Mouse (Mus musculus): ENCODE measurements around the gene Chd2.
"Not testable (repeated sequence)": the region's sequence is repeated elsewhere in the genome, so short reads cannot be mapped to it uniquely, and the experiment has no call there.

Gene Chd2

GRCm38 (mm10) chr7:73539116-73539682 lies 2.4 kb downstream of the Chd2 start:
- no peak for DNase-seq

DNA sequence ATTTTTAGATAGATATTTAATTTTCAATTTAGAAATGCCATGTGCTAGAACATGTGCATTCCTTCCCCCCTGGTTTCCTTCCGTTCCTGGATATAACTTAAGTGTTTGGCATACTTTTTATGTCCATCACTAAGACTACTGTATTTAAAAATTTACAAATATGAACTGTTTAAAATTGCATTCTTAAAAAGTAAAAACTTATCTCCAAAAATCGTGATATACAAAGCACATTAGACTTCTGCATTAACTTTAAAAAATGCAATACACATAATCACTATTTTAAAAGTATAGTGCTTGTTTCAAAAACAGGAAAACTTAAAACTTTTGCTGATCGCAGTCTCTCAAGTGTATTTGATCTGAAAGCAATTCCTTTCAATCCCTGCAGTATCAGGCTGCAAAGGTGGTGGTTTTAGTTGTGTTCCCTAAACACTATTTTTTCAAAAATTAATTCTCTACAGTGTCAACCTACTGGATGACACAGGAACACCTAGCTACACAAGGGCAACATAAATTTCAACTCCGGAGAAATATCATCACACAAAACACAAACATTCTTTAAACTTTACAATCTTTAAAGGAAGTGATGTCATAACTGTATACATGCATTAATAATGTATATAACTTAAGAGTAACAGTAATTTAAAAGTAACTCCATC lies 3.1 kb downstream of the Chd2 start:
- DNase-seq, result no peak

- peak; percentile 100 for DNase-seq
These were observed 3.8 kb downstream of the Chd2 start for GRCm38 (mm10) chr7:73537634-73538423.

- DNase-seq, result no peak
These were observed 4.4 kb downstream of the Chd2 start for GRCm38 (mm10) chr7:73537228-73537627.

GRCm38 (mm10) chr7:73536579-73536978 lies 5.1 kb downstream of the Chd2 start:
- no peak for DNase-seq

- DNase-seq, result no peak
These were observed 5.8 kb downstream of the Chd2 start for GRCm38 (mm10) chr7:73535861-73536200.

DNA sequence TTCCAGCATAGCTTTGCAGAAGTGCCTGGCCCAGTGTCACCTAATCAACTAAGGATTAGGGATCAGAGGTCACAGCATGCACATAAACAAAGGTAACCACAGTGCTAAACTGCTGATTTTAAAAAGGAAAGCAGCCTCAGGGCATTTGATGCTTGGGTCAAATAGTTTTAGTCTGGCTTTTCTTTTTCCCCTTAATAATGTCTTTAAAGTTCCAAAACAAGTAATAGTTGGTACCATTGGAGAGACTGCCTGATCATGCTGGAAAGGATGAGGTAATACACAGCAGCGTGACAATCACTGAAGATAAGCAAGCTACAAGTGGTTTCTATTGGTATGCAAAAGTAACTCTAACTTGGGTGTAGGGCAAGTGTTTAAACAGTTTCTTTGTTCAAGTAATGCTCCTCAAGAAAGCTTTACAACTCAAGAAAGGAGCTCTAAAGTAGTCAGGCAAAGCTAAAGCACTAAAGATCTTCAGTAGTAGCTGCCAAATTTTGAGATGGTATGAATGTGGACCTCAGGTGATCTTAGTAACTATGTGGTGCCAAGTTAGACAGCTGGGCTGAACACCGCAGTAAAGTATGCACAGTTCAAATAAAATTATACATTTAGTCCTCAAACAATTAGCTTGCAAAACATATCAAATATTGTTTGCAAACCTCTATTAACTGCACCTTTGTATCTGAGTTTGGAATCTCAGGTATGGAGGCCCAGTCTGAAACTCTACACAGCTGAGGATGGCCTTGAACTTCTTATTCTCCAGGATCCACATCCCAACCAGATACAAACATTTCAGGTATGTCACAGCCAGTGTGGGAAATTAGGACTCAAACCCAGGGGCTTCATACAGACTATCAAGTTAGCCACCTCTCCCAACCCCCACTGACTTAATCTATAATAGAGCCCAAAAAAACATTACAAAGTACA lies 6.4 kb downstream of the Chd2 start:
- no peak for DNase-seq

DNA sequence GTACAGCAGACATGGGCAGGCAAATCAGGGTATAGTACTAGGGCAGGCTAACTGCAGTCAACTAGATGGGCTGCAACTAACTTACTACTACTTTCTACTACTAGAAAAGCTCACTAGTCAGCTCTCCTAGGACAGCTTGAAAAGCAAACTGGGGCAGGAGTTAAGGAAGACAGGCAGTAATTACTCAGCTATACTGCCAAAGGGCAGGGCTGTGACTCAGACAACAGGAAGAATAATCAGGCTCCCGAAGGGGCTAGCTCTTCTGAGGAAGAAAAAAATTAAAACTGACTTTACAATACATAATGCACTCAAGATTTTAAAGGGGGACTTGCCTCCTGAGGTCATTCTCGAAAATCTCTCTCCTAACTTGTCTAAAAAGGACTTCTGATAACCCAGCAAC lies 8.2 kb downstream of the Chd2 start:
- DNase-seq, result no peak

- DNase-seq, result no peak
These were observed 8.7 kb downstream of the Chd2 start for GRCm38 (mm10) chr7:73532916-73533315.

- DNase-seq, result no peak
These were observed 9.5 kb downstream of the Chd2 start for GRCm38 (mm10) chr7:73532139-73532538.

GRCm38 (mm10) chr7:73531506-73532093 lies 10.0 kb downstream of the Chd2 start:
- no peak for DNase-seq

GRCm38 (mm10) chr7:73530846-73531245 lies 10.8 kb downstream of the Chd2 start:
- no peak for DNase-seq

GRCm38 (mm10) chr7:73530164-73530563 lies 11.5 kb downstream of the Chd2 start:
- no peak for DNase-seq

- DNase-seq, result no peak
These were observed 12.4 kb downstream of the Chd2 start for GRCm38 (mm10) chr7:73529261-73529660.

DNA sequence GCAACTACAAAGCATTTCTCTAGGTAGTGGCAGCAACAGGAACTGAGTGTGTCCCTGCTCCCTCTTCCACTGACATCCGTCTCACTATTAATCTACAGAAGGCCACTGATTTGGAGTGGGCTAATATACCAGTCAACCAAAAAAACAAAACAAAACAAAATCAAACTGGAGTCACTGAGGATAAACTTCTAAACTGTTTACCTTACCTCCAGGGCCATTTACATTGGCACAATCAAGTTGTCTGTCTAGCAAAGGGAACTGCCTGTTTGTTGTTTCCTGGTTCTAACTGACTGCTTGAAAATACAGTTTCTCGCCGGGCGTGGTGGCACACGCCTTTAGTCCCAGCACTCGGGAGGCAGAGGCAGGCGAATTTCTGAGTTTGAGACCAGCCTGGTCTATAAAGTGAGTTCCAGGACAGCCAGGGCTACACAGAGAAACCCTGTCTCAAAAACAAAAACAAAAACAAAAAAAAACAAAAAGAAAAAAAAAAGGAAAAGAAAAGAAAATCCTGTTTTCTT lies 13.2 kb downstream of the Chd2 start:
- DNase-seq, result not testable (repeated sequence)

- DNase-seq, result no peak
These were observed 14.4 kb downstream of the Chd2 start for GRCm38 (mm10) chr7:73527225-73527624.

DNA sequence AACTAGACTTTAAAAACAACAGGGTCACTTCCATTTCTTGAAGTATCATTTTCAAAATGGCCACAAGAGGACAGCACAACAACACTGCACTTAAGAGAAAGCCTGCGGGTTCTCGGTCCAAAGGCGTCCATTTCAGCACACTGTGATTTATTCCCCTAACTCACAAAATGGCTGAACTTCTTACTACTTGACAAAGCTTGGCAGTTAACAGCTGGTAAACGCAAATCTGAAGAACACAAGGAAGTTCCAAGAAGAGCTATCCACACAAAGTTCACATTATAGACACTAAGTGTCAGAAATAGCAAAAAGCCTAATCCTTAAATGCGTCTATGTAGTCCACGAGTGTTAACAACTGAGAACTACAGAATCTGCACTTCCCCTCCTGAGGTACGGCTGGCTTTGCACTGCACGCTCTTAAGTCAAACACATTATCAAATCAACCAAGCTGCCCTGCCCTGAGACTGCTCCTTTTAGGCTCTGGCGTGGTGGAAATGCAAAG lies 17.1 kb downstream of the Chd2 start:
- DNase-seq, result peak; percentile 42

DNA sequence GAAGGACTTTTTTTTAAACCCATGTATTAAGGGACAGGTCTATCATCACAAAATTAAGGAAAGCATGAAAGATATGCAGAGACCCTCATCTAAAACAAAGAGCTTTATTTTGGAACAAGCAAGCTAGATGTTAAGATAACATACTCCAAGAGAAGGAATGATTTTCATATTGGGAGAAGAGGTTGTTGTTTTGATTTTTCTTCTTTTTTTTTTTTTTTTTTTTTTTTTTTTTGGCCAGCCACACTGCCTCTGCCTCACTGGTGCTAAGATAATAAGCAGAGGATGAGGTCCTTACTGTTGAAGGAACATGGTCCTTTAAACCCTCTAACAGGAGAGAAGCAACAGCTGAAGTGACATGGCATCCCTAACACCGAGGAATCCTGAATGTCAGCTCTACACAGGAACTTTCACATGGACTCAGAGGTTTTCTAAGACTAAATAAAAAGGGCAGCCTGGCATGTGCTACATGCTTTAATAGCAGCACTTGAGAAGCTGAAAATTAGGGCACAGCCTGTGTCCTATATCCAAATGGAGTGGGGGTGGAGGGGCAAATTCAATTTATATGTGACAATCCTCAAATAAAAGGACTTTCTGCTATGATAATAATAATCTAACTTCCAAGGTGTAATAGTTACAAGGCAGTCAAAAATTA lies 17.9 kb downstream of the Chd2 start:
- no peak for DNase-seq

DNA sequence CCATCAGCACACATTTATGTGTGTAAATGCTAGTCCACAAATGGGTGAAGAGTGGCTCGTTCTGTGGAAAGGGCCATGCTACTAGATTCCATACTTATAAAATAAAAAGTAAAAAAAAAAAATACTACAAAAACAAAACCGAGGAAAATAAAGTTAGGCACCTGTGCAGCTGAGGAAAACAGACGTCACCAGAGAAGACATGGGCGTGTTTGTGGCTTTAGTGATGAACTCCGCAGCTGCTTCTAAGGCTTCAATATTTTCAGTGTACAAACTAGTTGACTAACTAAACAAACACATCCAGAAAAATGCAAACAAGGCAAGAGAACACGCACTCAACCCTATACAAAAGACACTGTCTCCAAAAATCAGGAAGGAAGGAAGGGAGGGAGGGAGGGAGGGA lies 18.4 kb downstream of the Chd2 start:
- no peak for DNase-seq

DNA sequence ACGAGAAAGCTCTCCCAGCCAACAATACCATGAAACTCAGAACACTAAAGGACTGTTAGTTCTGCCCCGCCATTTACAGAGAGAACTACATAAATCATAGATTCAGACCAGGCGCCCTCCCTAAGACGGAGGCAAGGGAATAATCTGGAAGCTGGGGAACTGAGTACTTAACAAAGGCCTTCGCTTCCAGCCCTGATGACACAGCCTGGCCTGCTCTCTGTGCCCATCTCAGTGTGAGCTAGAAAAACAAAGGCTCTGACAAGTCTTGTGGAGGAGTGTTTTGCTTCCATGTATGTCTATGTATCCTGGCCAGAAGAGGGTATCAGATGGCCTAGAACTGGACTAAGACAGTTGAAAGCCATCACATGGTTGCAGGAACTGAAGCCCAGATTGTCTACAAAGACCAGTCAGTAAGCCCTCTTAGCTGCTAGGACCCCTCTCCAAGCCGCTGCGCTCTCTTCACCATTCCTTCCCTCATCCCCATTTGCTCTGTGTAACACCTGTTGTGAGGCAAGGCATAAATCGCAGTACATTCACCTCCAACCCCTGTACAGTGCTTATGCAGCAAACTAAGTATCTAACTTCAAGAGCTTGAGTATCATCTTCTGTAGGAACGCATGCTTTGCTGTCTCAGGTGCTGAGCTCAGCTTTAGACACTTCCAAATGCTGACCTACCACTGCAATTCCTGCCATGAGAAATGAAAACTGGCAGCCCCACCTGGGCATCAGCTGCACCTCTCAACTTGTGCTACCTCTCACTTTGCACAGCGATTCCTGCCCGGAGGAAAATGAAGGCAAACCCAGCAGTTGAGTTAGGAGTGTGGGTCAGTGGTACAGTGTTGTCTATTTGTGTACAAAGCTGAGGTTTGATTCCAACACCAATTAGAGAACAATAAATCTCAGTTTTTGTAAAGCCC lies 20.1 kb downstream of the Chd2 start:
- no peak for DNase-seq

GRCm38 (mm10) chr7:73520231-73520630 lies 21.4 kb downstream of the Chd2 start:
- DNase-seq, result no peak

Data from thymus, postnatal 4 days (tissue).